Mouse (Mus musculus): Measurements from ENCODE around the gene Fam118b. TPM values are rescaled to one million over a fixed set of nuclear protein-coding genes. Genes with fewer than 3 reads are reported as not detected.

Gene Fam118b
- polyA plus RNA-seq (2012; rRNA removed), result 31.9 and 42.9 TPM in 2 replicates

DNA sequence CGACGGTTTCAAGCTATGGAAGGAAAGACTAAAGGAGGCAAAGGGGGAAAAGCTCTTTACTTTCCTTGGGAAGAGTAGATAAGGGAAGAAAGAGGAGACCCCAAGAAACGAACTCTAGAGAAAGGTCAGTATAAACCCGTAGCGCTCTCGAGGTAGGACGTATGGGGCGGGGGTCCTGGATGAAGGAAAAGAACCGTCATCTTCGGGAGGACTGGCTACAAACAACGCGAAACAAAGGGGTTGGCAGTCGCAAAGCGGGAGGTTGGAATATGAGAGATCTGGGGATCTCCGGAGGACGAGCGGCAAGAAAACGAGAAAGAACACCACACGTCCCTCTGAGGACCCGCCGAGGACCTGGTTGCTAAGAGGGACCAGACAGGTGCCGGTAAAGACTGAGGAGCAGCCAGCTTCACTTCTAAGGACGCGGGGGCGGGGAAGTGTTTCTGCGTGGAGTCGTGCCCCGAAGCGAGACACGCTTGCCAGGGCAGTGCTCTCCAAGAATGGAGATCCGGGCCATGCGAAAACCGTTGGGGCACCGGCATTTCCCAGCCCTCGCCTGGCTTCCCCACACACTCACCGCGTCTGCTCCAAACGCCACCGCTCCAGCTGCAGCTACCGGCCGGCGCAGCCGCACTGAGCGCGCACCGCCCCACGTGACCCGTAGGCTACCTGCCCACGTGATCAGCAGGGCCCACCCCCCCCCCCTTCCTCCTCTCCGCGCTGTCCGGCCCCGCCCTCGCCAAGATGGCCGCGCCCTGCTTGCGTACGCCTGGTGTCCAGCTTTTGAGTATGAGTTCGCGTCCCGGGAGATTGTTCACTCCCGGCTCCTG is at the start of gene Fam118b, which contains the start of gene Rpusd4:
Gene Fam118b (minus strand): TSS at position 660 of the 830 bp plus-strand sequence.
Gene Rpusd4 (plus strand): TSS at position 720 of the 830 bp plus-strand sequence.

GRCm38 (mm10) chr9:35210542-35211474 is 56.8 kb downstream of the Fam118b start, which contains the start of gene Foxred1:
Foxred1 (minus strand) TSS chr9:35211055.

DNA sequence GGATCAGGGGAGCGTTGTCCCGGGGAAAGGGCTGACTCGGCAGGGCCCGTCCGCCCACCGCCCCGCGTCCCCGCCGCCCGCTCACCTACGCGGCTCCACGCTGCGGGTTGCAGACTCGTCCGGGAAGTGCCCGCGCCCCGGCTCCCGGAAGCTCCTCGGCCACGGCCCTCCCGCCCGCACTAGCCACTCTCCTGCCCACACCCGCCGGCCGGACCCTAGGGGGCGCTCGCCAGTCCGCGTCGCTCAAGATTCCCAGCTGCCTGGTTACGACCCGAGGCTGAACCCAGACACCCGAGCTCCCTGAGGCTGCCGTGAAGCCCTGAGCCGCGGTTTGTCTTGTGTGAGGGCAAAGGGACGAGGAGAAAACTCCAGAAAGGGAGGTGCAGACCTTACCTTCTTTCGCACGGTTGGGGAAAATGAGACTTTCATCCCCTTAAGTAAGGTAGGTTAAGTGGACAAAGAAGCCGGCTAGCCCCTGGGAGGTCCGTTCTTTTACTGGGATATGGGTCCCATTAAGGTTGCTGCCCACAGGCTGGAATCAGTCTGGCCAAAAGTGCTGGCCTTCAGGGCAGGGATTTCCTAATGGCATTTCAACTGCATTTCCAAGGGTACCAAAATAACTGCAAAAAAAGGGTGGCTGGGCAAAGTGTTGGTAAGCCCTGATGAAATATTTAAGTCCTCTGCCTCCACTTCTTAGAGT is 67.7 kb downstream of the Fam118b start, which contains the start of the genes Srpr and Tirap:
Gene Srpr (plus strand): TSS at position 404 of the 700 bp plus-strand sequence.
Gene Tirap (minus strand): TSS at position 520 of the 700 bp plus-strand sequence.

DNA sequence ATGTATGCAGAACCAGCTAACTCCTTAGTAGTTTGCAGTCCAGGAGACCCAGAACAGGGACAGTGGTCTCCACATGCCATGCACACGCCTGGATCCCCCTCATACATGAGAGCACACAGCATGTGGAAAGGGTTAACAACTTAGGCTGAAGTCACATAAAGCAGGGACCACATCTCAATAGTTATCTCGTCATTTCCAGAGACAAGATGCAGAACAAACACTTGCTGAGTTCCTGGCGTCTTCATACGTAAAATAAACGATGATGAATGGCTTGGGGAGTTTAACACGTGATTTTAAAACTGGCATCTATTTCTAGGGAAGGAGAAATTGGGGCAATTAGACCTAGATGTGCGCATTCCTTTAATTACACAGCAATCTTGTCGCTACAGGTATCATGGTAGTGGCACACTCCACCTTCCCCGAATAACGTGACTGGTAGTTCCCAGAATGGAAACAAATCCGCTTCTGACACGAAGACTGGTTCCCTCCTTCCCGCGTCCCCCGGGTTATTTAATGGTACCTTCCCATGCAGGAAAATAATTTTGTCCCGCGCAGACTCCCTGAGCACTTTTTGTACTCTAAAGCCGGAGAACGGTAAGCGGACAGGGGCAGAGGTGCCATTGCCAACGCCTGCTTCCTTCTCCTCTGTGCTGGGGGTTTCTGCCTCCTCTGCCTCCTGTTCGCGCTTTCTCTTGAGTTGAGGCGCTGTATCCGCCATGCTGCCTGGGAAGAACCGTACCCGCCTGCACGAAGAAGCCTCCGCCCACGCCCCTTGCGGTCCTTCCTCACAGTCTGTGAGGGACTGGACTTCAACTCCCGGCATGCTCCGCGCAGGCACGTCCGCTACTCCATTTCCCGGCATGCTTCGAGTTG is 92.1 kb downstream of the Fam118b start, which contains the start of gene Dcps:
Gene Dcps (minus strand): TSS at position 811 of the 873 bp plus-strand sequence.

Other genes with a start within 250 kb of the Fam118b start
- 4.2 and 6.8 TPM in 2 replicates for gene St3gal4, start 148.5 kb downstream of the Fam118b start, polyA plus RNA-seq (2012; rRNA removed)
- gene Dcps, start 91.7 kb downstream of the Fam118b start, polyA plus RNA-seq (2012; rRNA removed), result 63.6 and 74.3 TPM in 2 replicates
- 43.5 and 68.3 TPM in 2 replicates for gene Srpr, start 67.6 kb downstream of the Fam118b start, polyA plus RNA-seq (2012; rRNA removed)
- 7.5 and 10.1 TPM in 2 replicates for gene Tirap, start 67.5 kb downstream of the Fam118b start, polyA plus RNA-seq (2012; rRNA removed)
- 36.3 and 51.0 TPM in 2 replicates for gene Foxred1, start 56.8 kb downstream of the Fam118b start, polyA plus RNA-seq (2012; rRNA removed)
- 20.0 and 25.6 TPM in 2 replicates for gene Rpusd4, start 60 bp upstream of the Fam118b start, polyA plus RNA-seq (2012; rRNA removed)
- gene Cdon, start 153.3 kb upstream of the Fam118b start, polyA plus RNA-seq (2012; rRNA removed), result 22.4 and 32.9 TPM in 2 replicates